Mouse (Mus musculus) right cerebral cortex, postnatal 14 days (tissue): Measurements from ENCODE around the gene Tep1.
"Not testable (repeated sequence)": the region's sequence is repeated elsewhere in the genome, so short reads cannot be mapped to it uniquely, and the experiment has no call there.

Experiments used
- DNase-seq: peaks from one replicate; pipeline ENCODE4 v3.0.0; 2022

Tep1 gene

GRCm38 (mm10) chr14:50866966-50867365 lies 3.4 kb downstream of the Tep1 start:
- DNase-seq, result no peak

GRCm38 (mm10) chr14:50865005-50865404 lies 5.4 kb downstream of the Tep1 start:
- not testable (repeated sequence) for DNase-seq

DNA sequence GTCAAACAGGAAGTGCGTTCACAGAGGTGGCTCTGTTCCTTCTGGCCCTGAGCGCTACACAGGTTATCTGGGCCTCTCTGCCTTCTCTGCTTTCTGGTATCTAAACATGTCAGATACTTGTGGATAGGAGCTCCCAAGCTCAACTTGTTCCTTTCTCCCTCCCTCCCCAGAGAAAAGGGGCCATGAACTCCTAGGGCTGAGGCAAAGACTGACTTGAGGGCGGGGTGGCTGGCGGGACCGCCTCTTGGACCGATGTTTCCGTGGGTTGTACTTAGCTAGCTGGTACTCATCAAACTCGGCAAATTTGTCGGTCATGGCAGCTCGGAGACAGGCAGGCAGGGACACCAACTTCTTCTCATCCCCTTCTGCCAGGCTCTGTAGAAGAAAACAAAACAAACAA lies 7.7 kb downstream of the Tep1 start:
- no peak for DNase-seq

- no peak for DNase-seq
Observed at GRCm38 (mm10) chr14:50855788-50856187, 14.6 kb downstream of the Tep1 start.

- DNase-seq, result no peak
Observed at GRCm38 (mm10) chr14:50837236-50837635, 33.1 kb downstream of the Tep1 start.

DNA sequence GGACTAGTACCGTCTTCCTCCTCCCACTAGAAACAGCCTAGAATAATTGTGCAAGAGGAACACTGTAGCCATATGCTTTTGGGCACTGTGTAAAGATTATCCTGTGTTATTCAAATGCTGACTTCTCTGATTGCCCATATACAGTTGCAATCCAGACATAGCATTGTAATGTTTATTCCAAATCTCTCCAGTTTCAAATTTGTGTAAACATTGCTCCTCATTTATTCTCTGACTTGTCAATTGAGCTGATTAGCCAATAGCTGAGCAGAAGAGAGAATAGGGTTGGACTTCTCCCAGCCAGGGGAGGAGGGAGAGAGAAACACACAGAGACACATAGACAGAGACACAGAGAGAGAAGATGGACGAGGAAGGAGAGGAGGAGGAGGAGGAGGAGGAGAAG lies 35.9 kb downstream of the Tep1 start:
- DNase-seq, result no peak

- no peak for DNase-seq
Observed at GRCm38 (mm10) chr14:50833964-50834363, 36.4 kb downstream of the Tep1 start.

DNA sequence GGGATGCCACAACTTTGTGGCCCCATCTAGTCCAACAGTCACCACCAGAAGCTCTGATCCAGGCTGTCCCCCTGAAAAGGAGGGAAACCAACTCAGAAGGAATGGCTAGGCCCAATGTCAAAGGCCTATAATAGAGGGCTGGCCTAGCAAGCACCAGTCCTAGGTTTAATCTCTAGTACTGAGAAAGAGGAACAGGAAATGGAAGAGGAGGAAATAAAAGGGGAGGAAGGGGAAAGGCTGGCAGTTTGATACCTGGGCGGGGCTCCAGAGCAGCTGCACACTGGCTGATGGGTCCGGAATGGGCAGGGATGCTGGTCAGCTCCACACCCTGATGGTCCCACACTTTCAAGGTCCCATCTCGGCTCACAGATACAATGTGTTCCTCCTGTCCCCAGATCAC lies 40.5 kb downstream of the Tep1 start:
- no peak for DNase-seq

DNA sequence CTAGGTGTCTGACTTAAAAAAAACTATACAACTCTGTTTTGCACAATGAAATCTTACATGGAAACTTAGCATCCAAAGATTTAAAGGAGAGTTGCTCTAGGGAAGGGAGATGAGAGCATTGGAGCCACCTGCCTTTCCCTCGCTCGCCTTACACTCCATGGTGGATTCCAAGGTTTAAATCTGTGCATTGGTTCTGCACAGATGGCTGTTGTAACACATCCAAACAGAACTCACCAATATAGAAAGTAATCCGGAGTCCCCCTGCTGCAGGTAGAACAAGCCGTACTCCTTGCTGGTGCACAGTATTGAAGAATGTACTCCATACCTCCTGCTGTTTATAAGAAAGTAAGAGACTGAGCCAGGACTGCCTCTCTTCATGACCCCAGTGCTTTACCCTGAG lies 43.8 kb downstream of the Tep1 start:
- no peak for DNase-seq

GRCm38 (mm10) chr14:50824219-50824618 lies 46.1 kb downstream of the Tep1 start:
- no peak for DNase-seq

DNA sequence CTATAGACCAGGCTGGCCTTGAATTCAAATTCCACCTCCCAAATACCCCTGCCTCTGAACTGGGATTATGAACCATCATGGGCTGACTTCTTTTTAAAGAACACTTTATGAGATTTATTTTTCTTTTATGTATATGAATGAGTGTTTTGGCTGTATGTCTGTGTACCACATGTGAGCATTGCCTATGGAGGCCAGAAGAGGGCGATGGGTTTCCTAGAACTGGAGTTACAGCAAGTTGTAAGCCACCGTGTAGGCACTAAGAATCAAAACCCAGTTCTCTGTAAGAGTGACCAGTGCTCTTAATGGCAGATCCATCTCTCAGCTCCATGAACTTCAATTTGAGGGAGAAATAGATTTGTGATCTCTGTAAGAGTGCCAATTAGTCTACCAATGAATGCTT lies 47.1 kb downstream of the Tep1 start:
- DNase-seq, result no peak

DNA sequence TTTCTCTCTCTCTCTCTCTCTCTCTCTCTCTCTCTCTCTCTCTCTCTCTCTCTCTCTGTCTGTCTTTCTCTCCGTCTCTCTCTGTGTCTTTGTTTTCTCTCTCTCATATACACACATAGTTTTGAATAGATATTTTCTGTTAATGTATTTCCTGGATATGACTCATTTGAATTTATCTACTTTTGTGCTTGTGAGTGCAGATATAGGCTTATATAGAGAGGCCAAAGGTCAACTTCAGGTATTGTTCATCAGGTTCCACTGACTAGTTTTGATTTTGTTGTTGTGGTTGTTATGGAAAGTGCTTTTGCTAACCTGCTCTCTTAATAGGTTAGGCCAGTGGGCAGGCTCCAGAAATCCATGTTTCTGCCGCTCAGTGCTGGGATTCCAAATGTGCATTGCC lies 57.3 kb downstream of the Tep1 start:
- DNase-seq, result no peak

DNA sequence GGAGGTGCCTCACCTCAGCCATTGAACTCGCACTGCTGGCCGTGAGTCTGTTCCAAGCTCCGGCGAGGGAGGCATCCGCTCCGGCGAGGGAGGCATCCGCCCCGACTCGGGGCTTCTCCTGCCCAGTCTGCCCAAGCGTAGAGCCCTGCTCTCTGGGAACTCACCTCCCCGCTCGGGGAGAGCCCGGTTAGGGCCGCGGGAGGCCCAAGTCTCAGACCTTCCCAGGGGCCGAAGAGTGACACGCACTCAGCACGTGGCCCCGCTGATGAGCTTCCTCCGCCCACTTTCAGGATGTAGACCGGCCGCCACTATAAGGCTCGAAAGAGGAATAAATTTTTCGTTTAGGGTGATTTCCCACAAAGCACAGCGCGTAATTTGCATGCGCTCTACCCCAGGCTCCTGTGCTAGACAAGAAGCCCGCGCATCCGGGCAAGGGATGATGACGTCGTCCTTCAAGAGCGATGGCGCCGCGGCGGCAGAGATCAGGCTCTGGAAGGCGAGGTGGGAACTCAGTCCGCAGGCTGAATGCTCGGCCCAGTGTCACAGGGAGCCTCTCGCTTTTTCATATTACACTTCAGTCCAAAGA lies 62.8 kb downstream of the Tep1 start, which contains the start of the genes Ccnb1ip1 and Parp2:
Gene Ccnb1ip1 (minus strand): TSS at position 246 of the 586 bp plus-strand sequence.
Gene Parp2 (plus strand): TSS at position 355 of the 586 bp plus-strand sequence.
- peak; percentile 92 for DNase-seq

DNA sequence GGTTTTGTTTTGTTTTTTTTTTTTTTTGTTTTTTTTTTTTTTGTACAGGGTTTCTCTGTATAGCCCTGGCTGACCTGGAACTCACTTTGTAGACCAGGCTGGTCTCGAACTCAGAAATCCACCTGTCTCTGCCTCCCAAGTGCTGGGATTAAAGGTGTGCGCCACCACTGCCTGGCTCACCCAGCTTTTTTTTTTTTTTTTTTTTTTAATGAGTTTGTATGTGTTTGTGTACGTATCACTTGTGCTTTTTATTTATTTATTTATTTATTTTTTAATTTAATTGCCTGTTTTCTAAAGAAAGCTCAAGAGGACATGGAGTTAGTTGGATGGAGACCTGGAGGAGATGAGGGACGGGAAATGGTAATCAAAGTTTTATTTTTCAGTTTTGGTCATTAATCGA lies 63.9 kb downstream of the Tep1 start:
- DNase-seq, result not testable (repeated sequence)

DNA sequence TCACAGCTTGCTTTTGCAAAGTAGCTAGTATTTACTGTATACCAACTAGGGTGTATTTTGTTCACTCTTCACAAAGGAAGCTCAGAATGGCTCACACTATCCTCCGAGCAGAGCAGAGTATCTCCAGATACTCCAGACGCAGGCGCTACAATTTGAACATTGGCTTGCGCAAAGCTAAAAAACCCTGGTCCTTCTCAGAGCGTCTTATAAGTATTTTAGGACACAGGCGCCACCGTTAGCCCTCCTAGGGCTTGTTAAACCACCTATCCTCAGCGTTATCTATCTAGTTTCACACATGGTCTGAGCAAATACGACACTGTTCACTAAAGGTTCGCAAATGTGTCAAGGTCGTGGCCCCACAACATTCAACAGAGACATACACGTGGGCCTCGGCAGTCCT lies 65.7 kb downstream of the Tep1 start:
- DNase-seq, result no peak

- no peak for DNase-seq
Observed at GRCm38 (mm10) chr14:50802843-50803562, 67.4 kb downstream of the Tep1 start.

- no peak for DNase-seq
Observed at GRCm38 (mm10) chr14:50802441-50802840, 67.9 kb downstream of the Tep1 start.

DNA sequence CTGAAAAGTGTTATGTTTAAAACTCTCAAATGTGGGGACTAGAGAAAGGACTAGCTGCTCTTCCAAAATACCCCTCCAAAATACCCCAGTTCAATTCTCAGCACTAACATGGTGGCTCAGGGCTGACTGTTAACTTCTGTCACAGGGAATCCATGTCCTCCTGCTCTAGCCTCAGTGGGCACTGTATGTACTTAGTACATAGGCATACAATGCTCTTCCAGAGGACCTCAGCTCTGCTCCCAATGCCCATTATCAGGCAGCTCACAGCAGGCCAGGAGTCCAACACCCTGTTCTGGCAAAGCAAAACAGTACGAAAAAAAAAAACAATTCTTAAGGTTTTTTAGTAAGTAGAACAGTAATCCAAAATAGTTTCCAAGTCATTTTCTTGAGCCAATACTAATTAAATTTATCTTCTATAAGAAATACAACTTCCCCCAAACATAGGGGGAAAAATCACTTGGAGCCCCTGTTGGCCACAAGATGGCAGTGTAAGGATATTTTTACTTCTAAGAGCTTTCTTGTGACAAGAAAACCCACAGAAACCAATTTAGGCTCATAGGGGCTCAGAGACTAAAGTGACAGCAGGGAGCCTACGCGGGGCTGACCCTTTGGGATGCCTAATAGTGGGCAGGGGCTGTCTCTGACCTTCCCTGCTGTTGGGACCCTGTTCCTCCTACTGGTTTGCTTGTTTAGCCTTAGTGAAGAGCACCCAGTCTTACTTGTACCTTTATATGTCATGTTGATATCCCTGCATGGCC lies 70.7 kb downstream of the Tep1 start:
- DNase-seq, result no peak

- DNase-seq, result no peak
Observed at GRCm38 (mm10) chr14:50798512-50798911, 71.8 kb downstream of the Tep1 start.

DNA sequence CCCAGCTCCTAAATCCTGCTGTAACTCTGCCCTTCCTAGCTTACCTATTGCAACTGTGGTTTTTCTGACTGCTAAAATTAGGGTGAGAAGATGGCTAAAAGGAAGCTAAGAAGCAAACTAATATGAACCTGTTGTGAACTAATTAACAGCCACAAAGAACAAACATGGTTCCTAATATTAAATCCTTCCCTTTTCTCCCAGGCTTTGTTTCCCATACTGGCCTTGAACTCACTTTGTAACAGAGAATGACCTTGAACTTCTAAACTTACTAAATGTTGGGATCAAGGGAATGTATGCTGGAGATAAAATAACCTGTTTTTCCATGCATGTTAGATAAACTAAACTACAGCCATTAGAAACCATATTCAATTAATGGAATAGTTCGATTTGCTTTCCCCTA lies 73.9 kb downstream of the Tep1 start:
- no peak for DNase-seq

- DNase-seq, result no peak
Observed at GRCm38 (mm10) chr14:50795965-50796364, 74.4 kb downstream of the Tep1 start.

DNA sequence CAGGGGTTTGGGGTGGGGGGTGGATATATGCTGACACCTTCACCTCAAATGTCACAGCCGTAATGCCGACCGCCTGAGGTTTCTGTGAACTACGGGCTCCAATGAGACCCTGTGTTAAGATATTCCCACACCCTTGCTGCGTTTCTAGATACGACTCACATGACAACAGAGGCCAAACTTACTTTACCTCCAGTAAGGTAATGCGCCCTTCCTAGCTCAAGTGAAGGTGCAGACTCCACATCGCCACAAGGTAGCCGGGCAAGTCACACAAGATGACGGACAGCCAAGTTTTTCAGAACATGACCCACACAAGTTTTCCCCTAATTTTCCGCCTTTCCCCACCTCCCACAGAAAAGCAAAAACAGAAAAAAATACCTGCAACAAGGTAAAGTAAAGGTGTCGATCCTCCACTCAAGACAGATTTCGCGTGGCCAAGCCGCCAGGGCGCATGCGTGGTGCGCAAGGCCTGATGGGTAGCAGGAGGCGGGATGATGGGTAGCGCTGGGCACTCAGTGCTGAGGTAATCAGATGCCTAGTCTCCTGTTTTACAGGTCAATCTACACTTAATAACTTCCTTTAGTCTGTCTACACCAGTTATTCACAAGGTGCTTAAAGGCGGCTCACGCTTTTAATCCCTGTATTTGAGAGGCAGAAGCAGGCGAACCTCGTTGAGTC lies 75.0 kb downstream of the Tep1 start:
- DNase-seq, result no peak

- DNase-seq, result no peak
Observed at GRCm38 (mm10) chr14:50788157-50788556, 82.2 kb downstream of the Tep1 start.
